Mouse (Mus musculus): ENCODE results near the gene Efhd2. TPM values are rescaled to one million over a fixed set of nuclear protein-coding genes. Genes with fewer than 3 reads are reported as not detected.

Gene Efhd2
- total RNA-seq, 2 experiments from 2014 or later: 5.8 to 6.4 TPM

DNA sequence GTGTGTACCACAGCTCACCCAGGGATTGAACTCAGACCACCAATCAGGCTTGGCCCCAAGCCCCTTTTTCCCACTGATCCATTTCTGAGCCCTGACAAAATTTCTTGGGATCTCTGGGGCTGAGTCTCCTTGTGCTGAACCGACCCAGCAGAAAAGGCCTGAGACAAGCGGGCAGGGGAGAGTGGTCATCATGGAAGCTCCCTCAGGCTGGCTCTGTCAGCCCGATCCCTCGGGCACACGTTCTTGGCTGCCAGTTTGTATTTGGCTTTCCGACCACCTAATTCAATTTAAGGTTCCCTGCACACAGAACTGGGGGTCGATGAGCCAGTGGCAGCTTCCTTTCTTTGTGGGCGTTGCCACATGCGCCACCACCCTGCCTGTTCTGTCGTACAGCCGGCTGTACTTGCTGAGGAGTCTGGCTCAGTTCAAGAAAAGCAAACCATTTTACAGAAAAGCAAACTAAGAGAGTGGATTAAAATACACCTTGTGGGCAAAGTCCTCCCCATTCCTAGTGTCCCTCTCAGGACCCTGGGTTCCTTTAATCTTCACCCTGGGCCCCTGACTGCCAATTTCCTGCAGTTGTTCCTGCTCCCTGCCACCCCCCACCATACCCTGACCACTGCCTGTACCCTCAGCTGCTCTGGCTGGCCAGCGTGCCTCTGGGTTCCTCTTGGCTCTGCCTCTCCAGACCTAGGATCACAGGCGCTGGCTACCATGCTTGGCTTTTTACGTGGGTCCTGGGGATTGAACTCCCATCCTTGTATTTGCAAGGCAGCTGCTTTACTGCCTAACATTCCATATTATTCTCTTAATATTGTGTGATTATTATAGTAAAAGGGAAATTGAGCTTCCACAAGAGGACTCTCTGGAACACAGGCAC is 57.7 kb downstream of the Efhd2 start:
- no peak for DNase-seq

GRCm38 (mm10) chr4:141816267-141816666 is 58.5 kb downstream of the Efhd2 start:
- no peak for DNase-seq
- intact Hi-C loops (cut with DNase I): no loop called here

More for the DNA sequence above, 57.7 kb downstream of the Efhd2 start:
- intact Hi-C loops (cut with DNase I): no loop called here

DNA sequence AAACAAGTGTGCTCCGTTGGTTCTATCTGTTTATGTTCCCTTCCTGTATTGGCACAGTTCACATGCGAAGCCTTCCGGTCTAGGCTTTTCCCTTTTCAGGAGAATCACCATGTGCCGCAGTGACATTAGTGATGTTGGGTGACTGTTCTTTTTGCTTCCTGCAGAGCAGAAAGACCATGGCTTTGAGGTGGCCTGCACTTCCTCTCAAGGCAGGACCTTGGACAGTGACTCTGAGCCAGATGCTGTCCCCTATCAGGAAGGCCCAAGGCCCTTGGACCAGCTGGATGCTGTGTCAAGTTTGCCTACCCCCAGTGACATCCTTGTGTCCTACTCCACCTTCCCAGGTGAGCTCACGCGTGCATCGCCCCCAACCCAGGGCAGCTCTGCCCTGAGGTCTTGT is 63.3 kb downstream of the Efhd2 start:
- intact Hi-C loops (cut with DNase I): loop anchor here (5.0 kb wide), 1 partner anchor 36 kb away; the partner anchor contains the start of gene Ctrc
- DNase-seq: no peak

GRCm38 (mm10) chr4:141810975-141811374 is 63.7 kb downstream of the Efhd2 start:
- intact Hi-C loops (cut with DNase I): loop anchor here (5.0 kb wide), 1 partner anchor 36 kb away; the partner anchor contains the start of gene Ctrc

GRCm38 (mm10) chr4:141809850-141810464 is 64.8 kb downstream of the Efhd2 start:
- intact Hi-C loops (cut with DNase I): loop anchor here (5.0 kb wide), 1 partner anchor 37 kb away; the partner anchor contains the start of gene Ctrc
- no peak for DNase-seq

More at GRCm38 (mm10) chr4:141810975-141811374, 63.7 kb downstream of the Efhd2 start:
- no peak for DNase-seq

Other genes with a start within 250 kb of the Efhd2 start
- gene Plekhm2, start 210.0 kb downstream of the Efhd2 start, total RNA-seq (2021): 10 to 100 TPM; 23.6 to 30.5 TPM
- gene Rsc1a1, start 189.3 kb downstream of the Efhd2 start, total RNA-seq (2021): 1 to 10 TPM; 5.2 to 9.3 TPM
- 10 to 100 TPM; 38.7 to 50.5 TPM for gene Ddi2, start 151.5 kb downstream of the Efhd2 start, total RNA-seq (2021)
- gene Agmat, start 128.2 kb downstream of the Efhd2 start, total RNA-seq (2021): under 1 TPM in 1 of 2 experiments, not detected in 1; 0.23 TPM
- 10 to 100 TPM; 10.7 to 11.1 TPM for gene Dnajc16, start 84.0 kb downstream of the Efhd2 start, total RNA-seq (2021)
- gene Casp9, start 81.3 kb downstream of the Efhd2 start, total RNA-seq (2021): 1 to 10 TPM; 1.9 to 2.2 TPM
- not detected for gene Cela2a, start 48.8 kb downstream of the Efhd2 start, total RNA-seq (2021)
- not detected for gene Ctrc, start 28.6 kb downstream of the Efhd2 start, total RNA-seq (2021)
- gene Fhad1, start 140.2 kb upstream of the Efhd2 start, total RNA-seq (2021): under 1 TPM; 0.13 to 0.35 TPM
- 1 to 10 TPM; 1.1 to 1.2 TPM for gene Tmem51, start 209.4 kb upstream of the Efhd2 start, total RNA-seq (2021)